Mouse (Mus musculus): ENCODE data around the gene Gbp10.
"Not testable (repeated sequence)": the region's sequence is repeated elsewhere in the genome, so short reads cannot be mapped to it uniquely, and the experiment has no call there.

Gbp10 gene

GRCm38 (mm10) chr5:105239483-105240047 lies at the start of gene Gbp10:
Gene Gbp10 (minus strand): TSS chr5:105239533.
- in situ Hi-C loops (cut with MseI, MboI), result not testable (repeated sequence)

- in situ Hi-C loops (cut with MseI, MboI), result not testable (repeated sequence)
Measured at GRCm38 (mm10) chr5:105260673-105261072, 21.3 kb upstream of the Gbp10 start.

- in situ Hi-C loops (cut with MseI, MboI), result no loop called here
Measured at GRCm38 (mm10) chr5:105252491-105252890, 13.2 kb upstream of the Gbp10 start.

GRCm38 (mm10) chr5:105244741-105245140 lies 5.4 kb upstream of the Gbp10 start:
- in situ Hi-C loops (cut with MseI, MboI), result not testable (repeated sequence)

- in situ Hi-C loops (cut with MseI, MboI), result not testable (repeated sequence)
Measured at GRCm38 (mm10) chr5:105240982-105241381, 1.6 kb upstream of the Gbp10 start.

GRCm38 (mm10) chr5:105238402-105238801 lies 931 bp downstream of the Gbp10 start:
- in situ Hi-C loops (cut with MseI, MboI), result not testable (repeated sequence)

GRCm38 (mm10) chr5:105236040-105236439 lies 3.3 kb downstream of the Gbp10 start:
- in situ Hi-C loops (cut with MseI, MboI), result not testable (repeated sequence)

- in situ Hi-C loops (cut with MseI, MboI), result not testable (repeated sequence)
Measured at GRCm38 (mm10) chr5:105208957-105209356, 30.4 kb downstream of the Gbp10 start.

- in situ Hi-C loops (cut with MseI, MboI), result not testable (repeated sequence)
Measured at GRCm38 (mm10) chr5:105200791-105201355, 38.5 kb downstream of the Gbp10 start.

GRCm38 (mm10) chr5:105199149-105199548 lies 40.2 kb downstream of the Gbp10 start:
- in situ Hi-C loops (cut with MseI, MboI), result not testable (repeated sequence)

- in situ Hi-C loops (cut with MseI, MboI), result not testable (repeated sequence)
Measured at GRCm38 (mm10) chr5:105197915-105198560, 41.3 kb downstream of the Gbp10 start.

GRCm38 (mm10) chr5:105196308-105196707 lies 43.0 kb downstream of the Gbp10 start:
- in situ Hi-C loops (cut with MseI, MboI), result not testable (repeated sequence)

- in situ Hi-C loops (cut with MseI, MboI), result not testable (repeated sequence)
Measured at GRCm38 (mm10) chr5:105192536-105192935, 46.8 kb downstream of the Gbp10 start.

GRCm38 (mm10) chr5:105181446-105181845 lies 57.9 kb downstream of the Gbp10 start:
- in situ Hi-C loops (cut with MseI, MboI), result no loop called here

Measured in mouse trophoblast stem cell (cell line).